Mouse (Mus musculus) spleen, embryonic (tissue): ENCODE data around the gene Atp6v0e.

Experiments used
- CTCF ChIA-PET: fragments of 350-600 bp; sonication (Branson Sonifier 250); formaldehyde crosslinking; loops from one replicate; lab custom pipeline; 2022; lab: Charles Lee

The Atp6v0e gene

GRCm38 (mm10) chr17:26662978-26663683 lies at the start of gene Atp6v0e:
Gene Atp6v0e, plus strand, starts transcription at chr17:26663231.
- CTCF ChIA-PET, result no interaction called here

GRCm38 (mm10) chr17:26614286-26614685 lies 48.7 kb upstream of the Atp6v0e start:
- CTCF ChIA-PET, result no interaction called here

DNA sequence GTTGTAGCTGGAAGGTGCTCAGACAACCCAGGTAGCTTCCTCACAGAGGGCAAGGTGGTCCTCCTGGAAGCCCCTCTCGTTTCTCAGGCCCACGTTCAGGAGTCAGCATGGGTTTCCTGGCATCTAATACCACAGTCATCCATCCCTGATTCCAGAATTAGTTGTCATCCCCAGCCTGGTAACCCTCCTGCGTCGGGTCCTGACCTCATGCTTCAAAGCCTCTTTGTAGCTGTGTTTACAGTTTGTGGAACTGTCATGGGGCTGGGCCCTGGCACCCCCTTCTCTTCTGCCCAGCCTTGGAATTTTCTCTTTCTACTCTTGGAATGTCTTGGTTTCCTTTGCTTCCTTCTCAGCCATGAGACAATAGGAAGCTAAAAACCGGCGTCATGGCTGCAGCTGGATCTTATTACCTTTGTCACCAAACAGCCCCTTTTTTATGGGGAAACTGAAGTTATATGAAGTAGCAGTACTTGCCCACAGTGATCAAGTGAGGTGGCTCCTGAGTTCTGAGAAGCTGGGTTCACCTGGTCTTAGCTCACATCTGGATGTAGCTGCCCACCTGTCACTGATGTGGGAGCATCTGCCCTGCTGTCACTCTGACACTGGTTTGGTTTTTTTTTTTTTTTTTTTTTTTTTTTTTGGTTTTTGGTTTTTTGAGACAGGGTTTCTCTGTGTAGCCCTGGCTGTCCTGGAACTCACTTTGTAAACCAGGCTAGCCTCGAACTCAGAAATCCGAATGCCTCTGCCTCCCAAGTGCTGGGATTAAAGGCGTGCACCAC lies 48.1 kb upstream of the Atp6v0e start:
- CTCF ChIA-PET, result no interaction called here

GRCm38 (mm10) chr17:26616696-26617095 lies 46.3 kb upstream of the Atp6v0e start:
- CTCF ChIA-PET, result no interaction called here

DNA sequence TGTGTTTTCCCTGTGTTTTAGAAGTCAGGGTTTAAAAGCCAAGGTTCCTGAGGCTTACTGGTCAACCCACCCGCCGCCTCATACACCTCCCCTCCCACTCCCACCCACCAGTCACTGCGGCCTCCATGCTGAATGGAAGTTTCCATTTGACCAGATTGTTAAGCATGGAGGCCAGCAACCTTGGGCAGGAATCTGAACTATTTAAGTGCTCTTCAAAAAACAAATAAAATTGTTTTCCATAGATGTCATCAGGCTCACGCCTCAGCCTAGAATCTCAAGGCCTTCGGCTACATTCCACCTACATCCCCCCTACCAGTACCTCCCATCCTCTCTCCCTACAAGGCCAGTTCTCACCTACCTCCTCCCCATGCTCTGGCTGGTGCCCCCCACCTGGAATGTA lies 44.5 kb upstream of the Atp6v0e start:
- CTCF ChIA-PET, result no interaction called here

- CTCF ChIA-PET, result no interaction called here
Measured at GRCm38 (mm10) chr17:26619577-26619976, 43.5 kb upstream of the Atp6v0e start.

- CTCF ChIA-PET, result interaction anchor here (0.9 kb wide), 1 partner anchor 113 kb away, joined by 3 read pairs; no protein-coding TSS in a partner anchor
Measured at GRCm38 (mm10) chr17:26620292-26620691, 42.7 kb upstream of the Atp6v0e start.

DNA sequence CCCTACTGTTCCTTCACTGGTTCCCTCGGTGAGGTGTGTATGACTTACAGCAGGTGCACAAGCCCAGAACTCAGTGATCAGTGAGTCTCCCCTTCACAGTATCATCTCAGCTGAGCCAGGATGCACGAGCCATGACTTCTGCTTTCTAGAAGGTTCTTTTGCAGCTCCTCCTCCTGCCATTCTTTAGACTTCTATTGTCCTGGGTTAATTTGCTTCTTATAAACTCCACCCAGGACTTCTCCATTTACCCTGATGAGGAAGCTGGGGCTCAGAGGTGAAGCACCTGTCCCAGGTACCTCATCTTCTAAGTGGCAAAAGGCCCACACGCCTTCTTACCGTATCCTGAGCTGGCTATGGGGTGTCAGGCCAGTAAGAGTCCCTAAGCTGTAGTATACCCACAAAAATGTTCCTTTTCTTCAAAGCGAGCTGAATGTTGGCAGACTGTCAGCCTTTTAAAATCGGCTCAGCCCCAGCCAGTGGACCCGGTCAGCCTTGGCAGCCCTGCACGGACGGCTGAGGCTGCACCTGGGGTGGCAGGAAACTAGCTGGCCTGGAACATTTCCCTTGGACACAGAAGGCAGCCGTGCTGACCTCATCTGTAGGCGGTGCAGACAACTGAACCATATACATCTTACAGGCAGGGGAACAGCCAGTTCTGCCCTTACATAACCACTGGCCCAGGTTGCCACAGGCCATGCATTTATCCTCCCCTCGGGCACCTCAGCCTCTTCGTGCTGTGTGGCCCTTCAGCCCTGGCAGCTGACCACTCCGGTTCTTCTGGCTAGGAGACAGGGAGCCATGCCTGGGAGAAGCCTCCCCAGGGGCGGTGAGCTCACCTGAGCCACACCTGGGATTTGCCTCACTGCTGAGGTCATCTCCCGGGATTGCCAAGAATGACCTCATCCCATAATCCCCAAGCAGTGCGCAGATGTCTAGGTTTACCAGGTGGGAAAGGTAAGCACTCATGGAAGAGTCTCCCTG lies 42.0 kb upstream of the Atp6v0e start:
- CTCF ChIA-PET, result interaction anchor here (0.9 kb wide), 1 partner anchor 114 kb away, joined by 3 read pairs; no protein-coding TSS in a partner anchor

DNA sequence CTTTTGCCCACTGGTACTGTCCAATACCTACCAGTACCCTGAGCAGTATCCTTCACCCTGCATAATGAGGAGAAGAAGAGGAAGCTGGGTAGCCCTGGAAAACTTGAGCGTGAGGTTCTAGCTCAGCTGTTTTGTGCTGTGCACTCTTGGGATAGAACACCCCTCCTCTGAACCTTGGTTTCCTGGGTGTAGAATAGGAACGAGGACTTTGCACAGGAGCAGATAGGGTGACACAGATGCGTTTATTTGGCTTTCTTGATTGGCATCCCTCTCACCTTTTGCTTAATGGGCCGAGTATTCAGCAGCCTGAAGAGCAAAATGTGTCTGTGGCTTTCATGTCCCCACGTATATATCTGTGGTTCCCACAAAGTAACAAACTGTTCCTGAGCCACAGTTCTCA lies 41.1 kb upstream of the Atp6v0e start:
- CTCF ChIA-PET, result no interaction called here

- CTCF ChIA-PET, result no interaction called here
Measured at GRCm38 (mm10) chr17:26623991-26624390, 39.0 kb upstream of the Atp6v0e start.

DNA sequence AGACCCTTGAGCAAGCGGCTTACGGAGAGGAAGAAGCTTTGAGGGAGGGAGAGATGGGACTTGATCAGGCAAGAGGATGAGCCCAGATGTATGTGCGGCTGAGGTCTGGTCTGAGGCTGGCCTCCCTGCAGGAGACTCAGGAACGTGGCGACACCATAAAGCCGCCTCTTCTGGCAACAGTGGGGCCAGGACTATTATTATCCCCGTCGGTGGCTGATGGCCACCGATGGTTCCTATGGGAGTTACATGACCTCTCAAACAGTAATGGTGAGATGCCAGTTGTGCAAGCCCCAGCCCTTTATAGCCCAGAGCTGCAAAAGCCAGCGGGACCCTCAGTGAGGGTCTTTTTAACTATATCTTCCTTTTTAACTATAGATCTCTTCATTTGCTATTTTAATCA lies 38.0 kb upstream of the Atp6v0e start:
- CTCF ChIA-PET, result no interaction called here

DNA sequence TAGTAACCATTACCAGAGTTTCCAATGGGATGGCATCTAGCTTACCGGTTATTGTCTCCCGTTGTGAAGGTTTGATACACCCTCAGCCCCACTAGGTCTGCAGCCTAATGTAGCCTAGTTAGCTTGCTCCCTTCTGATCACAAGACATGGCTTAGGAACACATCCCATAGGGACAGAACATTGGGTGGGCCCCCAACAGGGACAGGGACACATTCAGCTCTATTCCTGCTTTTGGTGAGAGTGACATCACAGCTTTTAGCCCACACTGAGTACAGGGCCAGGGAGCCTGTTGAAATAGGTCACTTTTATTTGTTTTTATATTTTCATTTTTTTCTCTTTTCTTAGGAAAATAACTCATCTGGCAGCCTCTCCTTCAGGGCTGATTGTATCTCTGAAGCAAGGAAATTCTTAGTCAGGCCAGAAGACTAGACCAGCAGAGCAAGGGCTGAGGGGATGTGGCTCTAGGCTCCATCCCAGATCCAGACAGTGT lies 37.5 kb upstream of the Atp6v0e start:
- CTCF ChIA-PET, result no interaction called here

- CTCF ChIA-PET, result interaction anchor here (0.5 kb wide), 1 partner anchor 198 kb away, joined by 3 read pairs; no protein-coding TSS in a partner anchor
Measured at GRCm38 (mm10) chr17:26628479-26628878, 34.6 kb upstream of the Atp6v0e start.

DNA sequence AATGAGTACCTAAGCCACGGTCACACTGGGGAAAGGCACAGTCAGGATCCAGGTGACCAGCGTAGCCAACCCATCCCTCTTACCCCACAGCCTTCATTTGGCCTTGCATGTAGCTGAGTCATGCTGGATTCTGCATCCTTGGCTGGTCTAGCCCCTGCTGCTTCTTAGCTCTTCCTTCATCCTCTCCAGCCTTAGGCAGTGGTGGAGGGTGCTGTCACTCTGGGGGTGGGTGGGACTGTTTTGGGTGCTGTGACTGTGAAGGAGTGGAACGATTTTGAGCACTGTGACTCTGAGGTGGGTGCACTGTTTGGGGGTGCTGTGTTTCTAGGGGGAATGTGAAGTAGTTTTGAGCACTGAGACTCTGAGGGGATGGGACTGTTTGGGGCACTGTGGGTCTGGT lies 34.1 kb upstream of the Atp6v0e start:
- CTCF ChIA-PET, result no interaction called here

GRCm38 (mm10) chr17:26631811-26632327 lies 31.2 kb upstream of the Atp6v0e start:
- CTCF ChIA-PET, result no interaction called here

DNA sequence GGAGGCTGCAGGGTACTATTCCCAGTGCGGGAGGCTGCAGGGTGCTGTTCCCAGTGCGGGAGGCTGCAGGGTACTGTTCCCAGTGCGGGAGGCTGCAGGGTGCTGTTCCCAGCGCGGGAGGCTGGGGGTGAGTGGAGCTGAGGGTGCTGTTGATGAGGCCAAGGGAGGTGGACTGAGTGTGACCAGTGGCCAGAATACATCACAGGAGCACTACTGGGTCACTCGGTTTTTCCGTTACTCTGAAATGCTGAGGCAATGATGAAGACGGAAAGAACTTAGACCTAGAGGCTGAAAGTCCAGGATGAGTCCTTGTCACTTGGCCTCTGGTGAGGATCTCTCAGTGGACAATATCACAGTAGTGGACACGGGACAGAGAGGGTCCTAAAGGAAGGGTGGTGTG lies 29.8 kb upstream of the Atp6v0e start:
- CTCF ChIA-PET, result no interaction called here

GRCm38 (mm10) chr17:26633926-26634325 lies 29.1 kb upstream of the Atp6v0e start:
- CTCF ChIA-PET, result no interaction called here

DNA sequence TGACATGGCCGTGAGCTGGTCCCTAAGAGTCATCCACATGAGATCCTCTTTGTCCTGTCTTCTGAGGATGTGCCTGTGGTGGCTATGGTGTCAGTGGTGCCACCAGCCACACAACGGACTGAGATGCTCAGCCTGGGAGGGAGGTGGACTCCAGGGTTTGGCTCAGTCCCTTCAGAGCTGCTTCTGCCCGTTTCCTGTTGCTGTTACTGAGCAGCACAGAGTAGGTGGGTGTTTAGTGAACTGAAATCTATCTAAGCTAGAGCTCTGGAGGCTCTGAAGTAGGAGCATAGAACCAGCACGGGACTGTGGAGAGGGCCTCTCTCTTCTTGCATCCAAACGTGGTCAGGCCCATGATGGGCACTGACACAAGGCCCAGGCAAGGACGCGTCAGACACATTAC lies 28.5 kb upstream of the Atp6v0e start:
- CTCF ChIA-PET, result no interaction called here

GRCm38 (mm10) chr17:26635951-26636350 lies 27.1 kb upstream of the Atp6v0e start:
- CTCF ChIA-PET, result no interaction called here

DNA sequence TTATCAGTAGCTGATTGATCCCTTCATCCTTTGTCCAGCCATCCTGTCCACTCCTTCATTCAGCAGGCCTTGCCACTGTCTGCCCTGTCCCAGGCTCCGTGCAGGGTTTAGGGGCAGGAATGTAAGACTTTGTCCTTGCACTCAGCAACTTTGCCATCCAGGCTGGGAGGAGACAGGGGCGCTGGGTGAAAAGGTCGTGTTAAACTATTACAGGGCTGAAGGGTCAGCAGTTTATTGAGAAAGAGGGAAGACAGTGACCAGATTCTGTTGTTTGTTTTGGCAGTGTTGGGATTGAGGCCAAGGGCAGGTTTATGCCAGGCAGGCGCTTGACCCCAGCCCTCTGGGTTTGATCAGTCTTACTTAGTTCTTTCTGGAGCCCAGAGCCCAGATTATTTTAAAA lies 25.2 kb upstream of the Atp6v0e start:
- CTCF ChIA-PET, result no interaction called here

DNA sequence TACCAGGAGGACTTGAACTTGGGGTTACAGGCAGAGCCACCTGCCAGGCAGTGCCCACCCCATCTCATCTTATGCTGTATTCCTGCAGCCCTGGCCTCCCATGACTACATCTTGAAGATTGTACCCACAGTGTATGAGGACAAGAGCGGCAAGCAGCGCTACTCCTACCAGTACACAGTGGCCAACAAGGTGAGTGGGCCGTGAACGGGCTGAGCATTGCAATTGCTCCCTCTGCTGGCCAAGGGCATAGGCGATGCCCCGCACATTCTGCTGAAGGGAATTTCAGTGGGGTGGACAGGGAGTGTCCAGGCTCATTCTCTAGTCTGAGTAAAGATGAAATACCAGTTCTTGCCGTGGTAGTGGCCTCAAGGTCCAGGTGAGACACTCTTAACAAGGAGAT lies 24.4 kb upstream of the Atp6v0e start:
- CTCF ChIA-PET, result no interaction called here
